Mouse (Mus musculus): Measurements from ENCODE around the gene Bloc1s1. TPM values are rescaled to one million over a fixed set of nuclear protein-coding genes. Genes with fewer than 3 reads are reported as not detected.

Bloc1s1 gene
- total and polyA plus RNA-seq, 3 experiments: 45.1 to 70.6 TPM; not detected in 1

DNA sequence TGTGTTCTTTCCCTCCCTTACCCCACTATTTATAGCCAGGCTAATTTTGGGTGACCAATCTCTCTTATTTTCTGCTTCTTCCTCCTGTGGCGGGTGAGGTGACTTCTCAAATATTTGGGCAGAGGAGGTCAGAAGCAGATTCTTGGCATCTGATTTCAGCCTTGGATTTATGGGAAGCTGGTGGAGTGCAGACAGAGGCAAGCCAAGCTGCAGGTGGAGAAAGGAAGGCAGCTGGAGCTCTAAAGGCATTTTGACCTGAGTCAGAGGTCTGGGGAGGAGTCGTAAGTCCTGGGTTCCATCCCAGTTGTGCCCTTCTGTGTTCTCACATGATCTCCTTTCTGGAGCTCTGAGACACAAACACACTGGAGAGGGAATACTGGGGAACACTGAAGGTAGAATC lies 7.6 kb upstream of the Bloc1s1 start:
- no peaks in the 10 kb centered on the region for H3K36me3 ChIP-seq (ENCODE audit: control insufficient read depth in 1 of 2, insufficient read depth in 2 of 2, low read length in 2 of 2)
- H3K79me2 ChIP-seq (ENCODE audit: control insufficient read depth, insufficient read depth, low read length, poor library complexity): no peaks in the 10 kb centered on the region
- DNase-seq (ENCODE audit: low read depth, low spot score): no peak
- H3K4me3 ChIP-seq (ENCODE audit: control insufficient read depth in 1 of 2, insufficient read depth in 1 of 2, low read depth in 2 of 2, low read length in 2 of 2): no peak overlapping the region
- H3K9ac ChIP-seq (ENCODE audit: control insufficient read depth, low read depth, low read length, poor library complexity, severe bottlenecking): no peak overlapping the region
- peaks cover 4 to 10% of the 10 kb centered on the region in 2 experiments for H3K27me3 ChIP-seq (ENCODE audit: control insufficient read depth in 1 of 2, insufficient read depth in 2 of 2, low read length in 2 of 2)
- no peaks in the 10 kb centered on the region for H3K9me3 ChIP-seq (replicated peaks; ENCODE audit: insufficient read depth, low read length)
- TF ChIP-seq EP300 (IDR thresholded peaks at IDR 0.05; ENCODE audit: low read depth in 1 of 2, low read length in 2 of 2): no peak
- no peak for TF ChIP-seq GATA1 (IDR thresholded peaks at IDR 0.05; ENCODE audit: low read depth, low read length)
- TF ChIP-seq MYB (IDR thresholded peaks at IDR 0.05; ENCODE audit: low read depth, low read length): no peak
- no peak for TF ChIP-seq RAD21 (IDR thresholded peaks at IDR 0.05; ENCODE audit: low read depth, low read length)
- no peak for TF ChIP-seq TBP (IDR thresholded peaks at IDR 0.05; ENCODE audit: low read depth, low read length)
- no peak for TF ChIP-seq RCOR1 (IDR thresholded peaks at IDR 0.05; ENCODE audit: low read depth, low read length)
- no peak for TF ChIP-seq E2F4 (IDR thresholded peaks at IDR 0.05; ENCODE audit: borderline replicate concordance, low read depth, low read length)
- TF ChIP-seq NRF1 (IDR thresholded peaks at IDR 0.05; ENCODE audit: insufficient read depth, low read depth, low read length, poor library complexity, severe bottlenecking): no peak
- no peak for TF ChIP-seq ZKSCAN1 (IDR thresholded peaks at IDR 0.05; ENCODE audit: low read depth, low read length)
- no peak for TF ChIP-seq MAX (IDR thresholded peaks at IDR 0.05; ENCODE audit: low read length)
- no peak for TF ChIP-seq BHLHE40 (IDR thresholded peaks at IDR 0.05; ENCODE audit: borderline replicate concordance, low read depth, low read length)
- TF ChIP-seq POLR2A (IDR thresholded peaks at IDR 0.05; ENCODE audit: control insufficient read depth in 1 of 2, insufficient read depth in 1 of 2, low read depth in 1 of 2, low read length in 2 of 2, poor library complexity in 1 of 2): no peak
- TF ChIP-seq POLR2AphosphoS5 (IDR thresholded peaks at IDR 0.05; ENCODE audit: borderline replicate concordance, low read depth, low read length): no peak
- no peak for TF ChIP-seq USF2 (IDR thresholded peaks at IDR 0.05; ENCODE audit: borderline replicate concordance in 1 of 2, insufficient read depth in 1 of 2, low read depth in 1 of 2, low read length in 2 of 2)
- TF ChIP-seq NELFE (IDR thresholded peaks at IDR 0.05; ENCODE audit: low read depth, low read length): no peak
- no peaks in the 10 kb centered on the region for H3K4me1 ChIP-seq (ENCODE audit: control insufficient read depth in 1 of 2, insufficient read depth in 2 of 2, low read length in 2 of 2)
- H3K27ac ChIP-seq (ENCODE audit: control insufficient read depth, low read depth, low read length): no peak overlapping the region

DNA sequence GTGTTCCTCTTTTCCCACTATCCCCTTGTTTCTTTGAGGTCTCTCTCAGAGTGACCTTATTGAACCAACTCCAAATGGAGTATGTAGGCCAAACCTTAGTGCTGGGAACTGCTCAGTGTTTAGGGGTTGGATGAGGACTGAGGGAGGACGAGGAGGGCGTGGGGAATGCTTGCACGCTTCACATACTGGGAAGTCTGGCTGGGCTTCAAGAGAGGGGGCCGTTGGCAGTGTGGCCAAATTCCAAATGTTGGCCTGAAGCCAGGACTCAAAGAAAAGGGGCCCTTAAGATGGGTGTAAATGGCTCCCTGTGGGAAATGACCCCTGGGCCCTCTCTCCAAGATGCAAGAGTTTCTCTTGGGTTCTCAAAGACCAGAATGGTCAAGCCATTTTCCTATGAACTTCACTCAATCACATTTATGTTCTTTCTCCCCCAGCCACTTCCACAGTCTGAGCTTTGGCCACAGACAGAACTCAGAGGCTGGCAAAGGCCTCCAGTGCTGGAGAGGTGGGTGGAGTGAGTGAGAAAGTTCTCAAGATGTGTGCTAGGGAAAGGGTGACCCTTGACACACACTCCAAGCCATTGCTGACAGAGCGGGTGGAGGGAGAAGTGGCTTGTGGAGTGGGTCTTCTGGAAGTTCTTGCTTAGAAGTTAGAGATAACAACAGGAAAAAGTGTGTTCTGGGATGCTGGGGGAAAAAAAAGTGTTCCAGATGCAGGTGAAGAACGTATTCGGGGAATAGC lies 6.0 kb upstream of the Bloc1s1 start:
- H3K9me3 ChIP-seq (replicated peaks; ENCODE audit: insufficient read depth, low read length): no peaks in the 10 kb centered on the region

More for the DNA sequence above, 6.0 kb upstream of the Bloc1s1 start:
- Histone ChIP-seq H3K36me3 (ENCODE audit: control insufficient read depth in 1 of 2, insufficient read depth in 2 of 2, low read length in 2 of 2) (no peaks in the 10 kb centered on the region), H3K79me2 (ENCODE audit: control insufficient read depth, insufficient read depth, low read length, poor library complexity) (no peaks in the 10 kb centered on the region), H3K27me3 (ENCODE audit: control insufficient read depth in 1 of 2, insufficient read depth in 2 of 2, low read length in 2 of 2) (peaks cover 4 to 10% of the 10 kb centered on the region in 2 experiments), H3K27ac (ENCODE audit: control insufficient read depth, low read depth, low read length) (no peak overlapping the region), H3K4me3 (ENCODE audit: control insufficient read depth in 1 of 2, insufficient read depth in 1 of 2, low read depth in 2 of 2, low read length in 2 of 2) (no peak overlapping the region), H3K9ac (ENCODE audit: control insufficient read depth, low read depth, low read length, poor library complexity, severe bottlenecking) (no peak overlapping the region), H3K4me1 (ENCODE audit: control insufficient read depth in 1 of 2, insufficient read depth in 2 of 2, low read length in 2 of 2) (no peaks in the 10 kb centered on the region)
- TF ChIP-seq USF1 (IDR thresholded peaks at IDR 0.05; ENCODE audit: low read depth, low read length) (no peak), E2F4 (IDR thresholded peaks at IDR 0.05; ENCODE audit: borderline replicate concordance, low read depth, low read length) (no peak), RCOR1 (IDR thresholded peaks at IDR 0.05; ENCODE audit: low read depth, low read length) (no peak), EP300 (IDR thresholded peaks at IDR 0.05; ENCODE audit: low read depth in 1 of 2, low read length in 2 of 2) (no peak), USF2 (IDR thresholded peaks at IDR 0.05; ENCODE audit: borderline replicate concordance in 1 of 2, insufficient read depth in 1 of 2, low read depth in 1 of 2, low read length in 2 of 2) (no peak), NELFE (IDR thresholded peaks at IDR 0.05; ENCODE audit: low read depth, low read length) (no peak), TCF12 (IDR thresholded peaks at IDR 0.05; ENCODE audit: low read depth, low read length) (no peak), CHD1 (IDR thresholded peaks at IDR 0.05; ENCODE audit: low read depth, low read length) (no peak), CTCF (IDR thresholded peaks at IDR 0.05 in 2 of 3, conservative IDR thresholded peaks at IDR 0.05 in 1 of 3; ENCODE audit: control insufficient read depth in 1 of 3, insufficient read depth in 1 of 3, low read depth in 2 of 3, low read length in 3 of 3, poor library complexity in 1 of 3, severe bottlenecking in 1 of 3) (no peak), ZNF384 (IDR thresholded peaks at IDR 0.05; ENCODE audit: low read depth, low read length) (no peak), RAD21 (IDR thresholded peaks at IDR 0.05; ENCODE audit: low read depth, low read length) (no peak), TBP (IDR thresholded peaks at IDR 0.05; ENCODE audit: low read depth, low read length) (no peak), MEF2A (IDR thresholded peaks at IDR 0.05; ENCODE audit: extremely low read depth, insufficient replicate concordance, low read depth, low read length, poor library complexity, severe bottlenecking) (no peak)
- DNase-seq (ENCODE audit: low read depth, low spot score): no peak
